Mouse (Mus musculus): ENCODE measurements around the gene Olfr1458. TPM values are rescaled to one million over a fixed set of nuclear protein-coding genes. Genes with fewer than 3 reads are reported as not detected.

Gene Olfr1458
- not detected in 2 replicates for polyA plus RNA-seq (2016; fragmentation: Nextera tagmentation; extraction: Ambion mirVana)

GRCm38 (mm10) chr19:13106675-13107074 is at the start of gene Olfr1458:
Olfr1458 (minus strand) TSS chr19:13106775.
- no peaks in the 10 kb centered on the region for H3K36me3 ChIP-seq
- peaks cover 31% of the 10 kb centered on the region; the same call in 1 of the 2 replicates for H3K9me3 ChIP-seq
- WGBS = 84% methylated on average over 3 of the region's 3 CpGs
- ATAC-seq (ENCODE audit: low FRiP score, low read depth) = no peak
- no peaks in the 10 kb centered on the region for H3K27me3 ChIP-seq
- no peak within 1 kb of the TSS for H3K27ac ChIP-seq (replicated peaks)
- H3K9ac ChIP-seq (replicated peaks) = no peak within 1 kb of the TSS
- no peaks in the 10 kb centered on the region for H3K4me1 ChIP-seq
- no peak within 1 kb of the TSS for H3K4me2 ChIP-seq (replicated peaks)
- no peak within 1 kb of the TSS for H3K4me3 ChIP-seq

GRCm38 (mm10) chr19:13149449-13149848 is 42.9 kb upstream of the Olfr1458 start, which contains the start of gene Olfr1459:
Olfr1459 (minus strand) TSS chr19:13149549.
- H3K9ac ChIP-seq (replicated peaks) = no peak within 1 kb of the TSS
- no peaks in the 10 kb centered on the region for H3K27me3 ChIP-seq
- ATAC-seq (ENCODE audit: low FRiP score, low read depth) = no peak
- WGBS = 72% methylated on average over 1 of the region's 1 CpGs
- no peak within 1 kb of the TSS for H3K4me2 ChIP-seq (replicated peaks)
- peaks cover 22% of the 10 kb centered on the region for H3K9me3 ChIP-seq
- no peak within 1 kb of the TSS for H3K4me3 ChIP-seq
- no peaks in the 10 kb centered on the region for H3K4me1 ChIP-seq
- H3K27ac ChIP-seq (replicated peaks) = no peak within 1 kb of the TSS
- H3K36me3 ChIP-seq = no peaks in the 10 kb centered on the region

GRCm38 (mm10) chr19:13097791-13098190 is 8.8 kb downstream of the Olfr1458 start, which contains the start of gene Olfr1457:
Olfr1457 (minus strand) TSS chr19:13097891.
- no peak for ATAC-seq (ENCODE audit: low FRiP score, low read depth)
- Histone ChIP-seq H3K4me1 (no peaks in the 10 kb centered on the region), H3K4me2 (replicated peaks) (no peak within 1 kb of the TSS), H3K27me3 (no peaks in the 10 kb centered on the region), H3K36me3 (no peaks in the 10 kb centered on the region), H3K9me3 (peaks cover 6% of the 10 kb centered on the region; the same call in 1 of the 2 replicates), H3K9ac (replicated peaks) (no peak within 1 kb of the TSS), H3K4me3 (no peak within 1 kb of the TSS), H3K27ac (replicated peaks) (no peak within 1 kb of the TSS)
- WGBS = 74% methylated on average over 2 of the region's 2 CpGs

- H3K4me2 ChIP-seq (replicated peaks) = no peak overlapping the region
- peaks cover 20% of the 10 kb centered on the region for H3K9me3 ChIP-seq
- 90% methylated on average over 1 of the region's 1 CpGs for WGBS
- H3K4me3 ChIP-seq = no peak overlapping the region
- H3K27ac ChIP-seq (replicated peaks) = no peak overlapping the region
- ATAC-seq (ENCODE audit: low FRiP score, low read depth) = no peak
- no peak overlapping the region for H3K9ac ChIP-seq (replicated peaks)
- no peaks in the 10 kb centered on the region for H3K4me1 ChIP-seq
- H3K36me3 ChIP-seq = no peaks in the 10 kb centered on the region
- H3K27me3 ChIP-seq = no peaks in the 10 kb centered on the region
These were observed 12.7 kb downstream of the Olfr1458 start for GRCm38 (mm10) chr19:13093908-13094307.

- no peaks in the 10 kb centered on the region for H3K27me3 ChIP-seq
These were observed 46.3 kb downstream of the Olfr1458 start, which contains the start of gene Olfr1454 for GRCm38 (mm10) chr19:13060310-13060709. Olfr1454 (plus strand) TSS chr19:13060610.

More at GRCm38 (mm10) chr19:13060310-13060709, 46.3 kb downstream of the Olfr1458 start, which contains the start of gene Olfr1454:
- H3K36me3 ChIP-seq = no peaks in the 10 kb centered on the region
- H3K4me3 ChIP-seq = no peak within 1 kb of the TSS
- peaks cover 17% of the 10 kb centered on the region for H3K9me3 ChIP-seq
- 72% methylated on average over 2 of the region's 2 CpGs for WGBS
- no peak for ATAC-seq (ENCODE audit: low FRiP score, low read depth)
- no peak within 1 kb of the TSS for H3K9ac ChIP-seq (replicated peaks)
- no peak within 1 kb of the TSS for H3K4me2 ChIP-seq (replicated peaks)
- H3K4me1 ChIP-seq = no peaks in the 10 kb centered on the region
- H3K27ac ChIP-seq (replicated peaks) = no peak within 1 kb of the TSS

Other genes starting within 250 kb of the Olfr1458 start
- not detected in 2 replicates for gene Olfr1444, start 249.5 kb downstream of the Olfr1458 start, polyA plus RNA-seq (2016; fragmentation: Nextera tagmentation; extraction: Ambion mirVana)
- gene Olfr1445, start 222.9 kb downstream of the Olfr1458 start, polyA plus RNA-seq (2016; fragmentation: Nextera tagmentation; extraction: Ambion mirVana) = not detected in 2 replicates
- not detected in 2 replicates for gene Olfr1446, start 213.3 kb downstream of the Olfr1458 start, polyA plus RNA-seq (2016; fragmentation: Nextera tagmentation; extraction: Ambion mirVana)
- not detected in 2 replicates for gene Olfr1447, start 203.0 kb downstream of the Olfr1458 start, polyA plus RNA-seq (2016; fragmentation: Nextera tagmentation; extraction: Ambion mirVana)
- gene Olfr1448, start 182.4 kb downstream of the Olfr1458 start, polyA plus RNA-seq (2016; fragmentation: Nextera tagmentation; extraction: Ambion mirVana) = not detected in 2 replicates
- gene Olfr1449, start 175.9 kb downstream of the Olfr1458 start, polyA plus RNA-seq (2016; fragmentation: Nextera tagmentation; extraction: Ambion mirVana) = not detected in 2 replicates
- gene Olfr1450, start 156.5 kb downstream of the Olfr1458 start, polyA plus RNA-seq (2016; fragmentation: Nextera tagmentation; extraction: Ambion mirVana) = not detected in 2 replicates
- not detected in 2 replicates for gene Olfr1451, start 111.8 kb downstream of the Olfr1458 start, polyA plus RNA-seq (2016; fragmentation: Nextera tagmentation; extraction: Ambion mirVana)
- gene Olfr1453, start 78.4 kb downstream of the Olfr1458 start, polyA plus RNA-seq (2016; fragmentation: Nextera tagmentation; extraction: Ambion mirVana) = not detected in 2 replicates
- not detected in 2 replicates for gene Olfr1454, start 46.2 kb downstream of the Olfr1458 start, polyA plus RNA-seq (2016; fragmentation: Nextera tagmentation; extraction: Ambion mirVana)
- gene Olfr1457, start 8.9 kb downstream of the Olfr1458 start, polyA plus RNA-seq (2016; fragmentation: Nextera tagmentation; extraction: Ambion mirVana) = not detected in 2 replicates
- not detected in 2 replicates for gene Olfr1459, start 42.8 kb upstream of the Olfr1458 start, polyA plus RNA-seq (2016; fragmentation: Nextera tagmentation; extraction: Ambion mirVana)
- gene Olfr1461, start 56.2 kb upstream of the Olfr1458 start, polyA plus RNA-seq (2016; fragmentation: Nextera tagmentation; extraction: Ambion mirVana) = not detected in 2 replicates
- not detected in 2 replicates for gene Olfr1462, start 79.0 kb upstream of the Olfr1458 start, polyA plus RNA-seq (2016; fragmentation: Nextera tagmentation; extraction: Ambion mirVana)
- not detected in 2 replicates for gene Olfr1463, start 124.6 kb upstream of the Olfr1458 start, polyA plus RNA-seq (2016; fragmentation: Nextera tagmentation; extraction: Ambion mirVana)
- gene Olfr1465, start 208.8 kb upstream of the Olfr1458 start, polyA plus RNA-seq (2016; fragmentation: Nextera tagmentation; extraction: Ambion mirVana) = not detected in 2 replicates
- not detected in 2 replicates for gene Olfr1466, start 232.1 kb upstream of the Olfr1458 start, polyA plus RNA-seq (2016; fragmentation: Nextera tagmentation; extraction: Ambion mirVana)

All from midbrain, embryonic 12.5 days (tissue).